Mouse (Mus musculus) liver, embryonic 14.5 days (tissue): Measurements from ENCODE around the gene Adam12. TPM values are rescaled to one million over a fixed set of nuclear protein-coding genes. Genes with fewer than 3 reads are reported as not detected.

Experiments
- ATAC-seq: fragments of 200-750 bp; cut with Nextera tagmentation; 2 replicates; pipeline ENCODE4 v1.8.0; 2017; ENCODE audit warnings: moderate number of reproducible peaks, mild to moderate bottlenecking, moderate library complexity; ENCODE audit not compliant: insufficient read depth
- DNase-seq, 3 experiments: peaks; one replicate each; pipeline ENCODE4 v3.0.0-alpha.2; 2012 to 2013; ENCODE audit warnings: low read depth in 3 of 3, low spot score in 3 of 3
- H3K27ac ChIP-seq: fragments of 300-500 bp; sonication (generic); 2 replicates; pipeline ENCODE4 v1.5.1; 2014; ENCODE audit warnings: moderate library complexity, mild to moderate bottlenecking, control low read depth, inconsistent platforms
- H3K27me3 ChIP-seq: fragments of 300-500 bp; sonication (generic); 2 replicates; pipeline ENCODE4 v1.6.1; 2014; ENCODE audit warnings: mild to moderate bottlenecking, low read length, moderate library complexity; ENCODE audit not compliant: control insufficient read depth, insufficient read depth
- H3K36me3 ChIP-seq: fragments of 300-500 bp; sonication (generic); replicated peaks from 2 replicates; pipeline ENCODE4 v1.6.1; 2014; ENCODE audit warnings: low read depth; ENCODE audit not compliant: control insufficient read depth, insufficient read depth
- H3K4me1 ChIP-seq, 2 experiments: fragments of 200-500 bp in 1 of 2; fragments of 300-500 bp in 1 of 2; sonication (generic) in 1 of 2; replicated peaks; 2 replicates each; pipeline ENCODE4 v1.6.1; 2012 to 2014; ENCODE audit warnings: antibody characterized with exemption in 1 of 2, inconsistent platforms in 1 of 2, low read length in 1 of 2; ENCODE audit not compliant: control insufficient read depth in 2 of 2, insufficient read depth in 2 of 2
- H3K4me2 ChIP-seq: fragments of 300-500 bp; sonication (generic); 2 replicates; pipeline ENCODE4 v1.6.1; 2014; ENCODE audit warnings: low read depth, mild to moderate bottlenecking, control low read depth, moderate library complexity
- H3K4me3 ChIP-seq, 2 experiments: fragments of 200-500 bp in 1 of 2; fragments of 300-500 bp in 1 of 2; sonication (generic) in 1 of 2; 2 replicates each; pipeline ENCODE4 v1.5.1; 2012 to 2014; ENCODE audit warnings: low read depth in 2 of 2, low read length in 2 of 2, mild to moderate bottlenecking in 2 of 2, control low read depth in 1 of 2, inconsistent platforms in 1 of 2, moderate library complexity in 1 of 2; ENCODE audit not compliant: insufficient read depth in 1 of 2
- H3K9ac ChIP-seq: fragments of 300-500 bp; sonication (generic); replicated peaks from 2 replicates; pipeline ENCODE4 v1.6.1; 2014; ENCODE audit warnings: mild to moderate bottlenecking, control low read depth, moderate library complexity
- H3K9me3 ChIP-seq: fragments of 300-500 bp; sonication (generic); 2 replicates; pipeline ENCODE4 v1.6.1; 2016; ENCODE audit warnings: low read length, mixed read lengths; ENCODE audit not compliant: control insufficient read depth
- CTCF ChIP-seq: IDR thresholded peaks from 2 replicates; pipeline ENCODE4 v1.5.1; 2016; ENCODE audit warnings: antibody characterized with exemption, low read depth, control low read depth
- EP300 ChIP-seq: IDR thresholded peaks from 2 replicates; pipeline ENCODE4 v1.6.1; 2016; ENCODE audit warnings: antibody characterized with exemption, low read depth
- WGBS: fragments of 180-500 bp; shearing (Covaris S2); extraction: QIAGEN DNeasy Blood & Tissue Kit; methylation state at CpG from one replicate; pipeline ENCODE4 v1.1.7; 2014; ENCODE audit not compliant: insufficient replicate concordance; 5-methylcytosine and 5-hydroxymethylcytosine counted together
- polyA plus RNA-seq, 2 experiments: library from polyadenylated mRNA; depleted of rRNA in 1 of 2; stranded (reverse) in 1 of 2; unstranded in 1 of 2; fragments of >200 nt; fragmentation: Nextera tagmentation in 1 of 2; extraction: Ambion mirVana in 1 of 2; gene quantifications; 2 replicates each; pipeline versions ENCODE4 v1.2.1 to v1.2.3; 2012 to 2014

Gene Adam12
- polyA plus RNA-seq, 2 experiments: 1.9 TPM

DNA sequence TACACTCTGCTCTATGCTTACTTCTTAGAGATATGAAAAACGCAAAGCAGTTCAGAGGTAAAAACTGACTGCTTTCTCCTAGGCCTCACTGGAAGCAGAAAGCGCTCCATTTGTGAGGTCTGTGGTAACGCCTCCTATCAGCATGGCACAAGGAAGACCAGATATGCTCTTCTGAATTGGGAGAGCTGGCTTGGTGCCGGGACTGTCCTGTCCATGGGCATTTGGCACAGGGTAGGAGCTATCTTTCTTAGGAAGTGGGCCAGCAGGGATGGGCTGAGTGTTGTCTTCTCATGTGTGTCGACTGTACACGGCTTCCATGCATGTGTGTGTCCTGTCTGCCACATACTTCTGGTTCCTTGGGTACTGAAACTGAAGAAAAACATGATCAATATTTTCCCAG is 369.7 kb downstream of the Adam12 start:
- DNase-seq (no peak), ATAC-seq (no peak)
- Histone ChIP-seq H3K9ac (no peak overlapping the region), H3K36me3 (no peaks in the 10 kb centered on the region), H3K27ac (no peak overlapping the region), H3K4me3 (no peak overlapping the region), H3K4me2 (no peak overlapping the region), H3K4me1 (no peaks in the 10 kb centered on the region), H3K27me3 (no peaks in the 10 kb centered on the region), H3K9me3 (no peaks in the 10 kb centered on the region)
- TF ChIP-seq EP300 (no peak), CTCF (no peak)
- WGBS: 70% methylated on average over 6 of the region's 6 CpGs

GRCm38 (mm10) chr7:133859548-133859947 is 372.4 kb downstream of the Adam12 start:
- Histone ChIP-seq H3K4me2 (no peak overlapping the region), H3K4me3 (no peak overlapping the region), H3K9ac (no peak overlapping the region), H3K27me3 (no peaks in the 10 kb centered on the region), H3K4me1 (no peaks in the 10 kb centered on the region), H3K36me3 (no peaks in the 10 kb centered on the region), H3K9me3 (no peaks in the 10 kb centered on the region), H3K27ac (no peak overlapping the region)
- ATAC-seq: no peak
- TF ChIP-seq CTCF: no peak
- TF ChIP-seq EP300: no peak
- no peak for DNase-seq
- 45% methylated on average over 4 of the region's 4 CpGs for WGBS

DNA sequence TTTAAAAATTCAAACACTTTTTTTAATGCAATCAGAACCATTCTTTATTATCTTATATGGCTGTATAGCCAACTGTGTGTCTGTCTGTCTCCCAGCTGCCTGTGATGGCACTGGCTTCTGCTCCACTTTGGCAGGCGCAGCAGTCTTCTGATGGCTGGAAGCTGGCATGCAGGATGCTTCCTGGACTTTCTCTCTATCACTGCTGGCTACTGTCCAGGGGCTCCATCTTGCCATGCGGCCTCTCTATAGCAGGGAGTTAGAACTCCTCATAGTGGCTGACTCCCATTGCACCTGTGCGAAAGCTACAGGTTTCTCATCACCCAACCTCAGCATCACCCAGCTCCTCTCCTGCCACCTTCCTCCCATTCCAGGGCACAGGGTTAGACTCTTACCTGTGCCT is 373.4 kb downstream of the Adam12 start:
- no peak for ATAC-seq
- TF ChIP-seq EP300 (no peak), CTCF (no peak)
- WGBS: 60% methylated on average over 3 of the region's 3 CpGs

GRCm38 (mm10) chr7:133856278-133856677 is 375.7 kb downstream of the Adam12 start:
- WGBS: 10% methylated on average over 3 of the region's 3 CpGs
- Histone ChIP-seq H3K4me3 (no peak overlapping the region), H3K9ac (no peak overlapping the region), H3K4me1 (no peaks in the 10 kb centered on the region), H3K4me2 (no peak overlapping the region), H3K36me3 (no peaks in the 10 kb centered on the region), H3K9me3 (no peaks in the 10 kb centered on the region), H3K27me3 (no peaks in the 10 kb centered on the region), H3K27ac (no peak overlapping the region)
- DNase-seq (peak; percentile 3 to 16 (median 7)), ATAC-seq (no peak)
- TF ChIP-seq EP300 (no peak), CTCF (peak; percentile 93)

More for the DNA sequence above, 373.4 kb downstream of the Adam12 start:
- Histone ChIP-seq H3K36me3 (no peaks in the 10 kb centered on the region), H3K9me3 (no peaks in the 10 kb centered on the region), H3K27me3 (no peaks in the 10 kb centered on the region), H3K27ac (no peak overlapping the region), H3K4me1 (no peaks in the 10 kb centered on the region), H3K4me3 (no peak overlapping the region), H3K4me2 (no peak overlapping the region), H3K9ac (no peak overlapping the region)
- DNase-seq: no peak

- ATAC-seq (no peak), DNase-seq (no peak)
- no peak overlapping the region for H3K4me2 ChIP-seq
- H3K4me1 ChIP-seq: no peaks in the 10 kb centered on the region
- no peaks in the 10 kb centered on the region for H3K36me3 ChIP-seq
- H3K9ac ChIP-seq: no peak overlapping the region
- H3K27me3 ChIP-seq: no peaks in the 10 kb centered on the region
- H3K4me3 ChIP-seq: no peak overlapping the region
- no peaks in the 10 kb centered on the region for H3K9me3 ChIP-seq
- no peak overlapping the region for H3K27ac ChIP-seq
- no peak for TF ChIP-seq EP300
- peak; percentile 48; the same call in 1 of the 2 replicates for TF ChIP-seq CTCF
These were observed 381.2 kb downstream of the Adam12 start for GRCm38 (mm10) chr7:133850735-133851134.
